Mouse (Mus musculus): ENCODE results near the gene Ftl1.

GRCm38 (mm10) chr7:45408949-45409348, 50.7 kb downstream of the Ftl1 start:
- TF ChIP-seq EP300 (IDR thresholded peaks at IDR 0.05; ENCODE audit: low read depth) (no peak), CTCF (IDR thresholded peaks at IDR 0.05; ENCODE audit: low read depth) (no peak)
